Mouse (Mus musculus) ovary, postnatal 10 days (tissue): ENCODE measurements around the gene Ppm1h.
"Not testable (repeated sequence)": the region's sequence is repeated elsewhere in the genome, so short reads cannot be mapped to it uniquely, and the experiment has no call there.

Source experiments
- DNase-seq: peaks from one replicate; pipeline ENCODE4 v3.0.0; 2022; ENCODE audit warnings: low spot score

The Ppm1h gene

DNA sequence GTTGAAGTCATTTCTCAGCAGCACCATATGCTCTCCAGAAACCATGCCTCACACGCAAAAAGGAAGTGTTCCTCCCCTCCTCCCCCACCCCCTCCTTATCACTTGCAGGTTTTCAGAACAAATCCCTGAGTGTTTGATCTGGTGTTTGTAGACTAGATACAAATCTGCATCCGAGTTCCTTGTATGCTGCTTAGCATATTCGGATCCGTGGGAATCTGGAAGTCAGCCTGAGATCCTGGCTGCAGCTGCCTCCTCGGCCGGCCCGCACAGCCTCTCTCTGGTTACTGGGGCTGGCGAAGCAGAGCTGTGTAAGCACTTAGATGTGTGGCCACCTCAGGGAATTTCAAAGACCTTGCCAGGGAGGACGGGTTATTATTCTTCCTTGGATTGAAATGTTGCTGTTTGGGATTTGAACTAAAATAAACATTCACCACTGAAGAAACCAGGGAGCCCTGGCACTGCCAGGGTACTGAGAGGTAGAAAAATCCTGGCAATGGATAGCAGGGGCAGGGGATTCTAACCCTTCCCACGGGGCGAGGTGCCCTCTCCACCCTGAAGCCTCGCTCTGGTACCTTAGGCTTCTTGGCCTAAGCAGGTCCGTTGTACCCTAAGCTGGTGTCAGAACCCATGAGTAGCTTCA is 252.8 kb downstream of the Ppm1h start:
- DNase-seq = no peak

- no peak for DNase-seq
Observed at GRCm38 (mm10) chr10:122931851-122932550, 253.4 kb downstream of the Ppm1h start.

- DNase-seq = no peak
Observed at GRCm38 (mm10) chr10:122933053-122933838, 254.7 kb downstream of the Ppm1h start.

- not testable (repeated sequence) for DNase-seq
Observed at GRCm38 (mm10) chr10:122935406-122935805, 256.8 kb downstream of the Ppm1h start.

- DNase-seq = not testable (repeated sequence)
Observed at GRCm38 (mm10) chr10:122937380-122937779, 258.8 kb downstream of the Ppm1h start.

DNA sequence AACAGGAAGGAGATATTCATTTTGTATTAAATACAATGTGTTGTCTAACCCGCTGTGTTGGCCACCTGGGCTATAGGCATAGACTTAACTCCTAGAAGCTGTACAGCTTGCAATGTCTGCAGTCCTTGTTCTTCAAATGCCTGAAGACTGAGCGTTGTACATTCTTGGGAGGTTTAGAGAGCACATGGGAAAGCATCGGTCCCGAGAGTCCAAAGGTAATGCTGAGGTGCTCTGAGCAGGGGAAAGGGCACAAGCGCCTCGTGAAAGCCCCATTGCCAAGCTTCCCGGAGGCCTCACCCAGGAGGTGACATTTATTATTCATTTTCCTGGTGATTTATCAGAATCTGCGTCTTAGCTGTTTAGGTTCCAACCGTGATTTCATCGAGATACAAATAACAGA is 261.0 kb downstream of the Ppm1h start:
- DNase-seq = no peak

DNA sequence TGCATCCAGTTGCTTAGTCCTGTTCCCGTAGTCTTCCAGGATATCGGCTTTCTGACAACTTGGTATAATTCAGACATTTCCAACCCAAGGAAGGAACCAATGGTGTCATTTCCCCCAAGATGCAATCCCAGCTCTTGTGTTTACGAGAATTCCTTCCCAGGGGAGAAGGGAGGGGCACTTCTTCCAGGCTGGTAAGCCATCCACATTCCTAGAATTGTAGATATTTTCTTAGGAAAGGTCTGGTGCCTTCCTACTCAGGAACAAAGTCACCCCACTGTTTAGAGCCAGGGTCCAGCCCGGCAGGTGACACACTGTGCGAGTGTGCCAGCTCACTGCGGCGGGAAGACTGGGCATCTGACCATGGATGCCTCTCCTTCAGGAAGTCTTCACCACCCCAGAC is 264.2 kb downstream of the Ppm1h start:
- no peak for DNase-seq

DNA sequence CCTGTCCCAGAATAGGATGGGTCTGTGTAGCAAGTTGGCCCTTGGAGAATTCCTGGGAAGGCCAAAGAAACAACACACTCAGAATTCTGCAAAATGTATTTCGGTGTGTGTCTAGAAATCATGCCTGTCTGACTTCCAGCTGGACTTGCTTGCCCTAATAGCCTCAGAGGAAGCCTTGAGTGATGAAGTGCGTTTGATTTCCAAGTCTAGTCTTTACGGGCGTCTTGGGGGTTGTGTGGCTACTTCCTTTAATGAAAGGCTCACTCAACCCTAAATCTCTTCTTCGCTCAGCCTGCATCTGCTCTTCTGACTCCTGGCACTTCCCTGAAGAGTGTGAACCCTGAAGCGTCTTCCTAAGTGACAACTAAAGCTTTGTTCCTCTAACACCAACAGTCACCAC is 265.3 kb downstream of the Ppm1h start:
- no peak for DNase-seq

GRCm38 (mm10) chr10:122944888-122945287 is 266.3 kb downstream of the Ppm1h start:
- no peak for DNase-seq

DNA sequence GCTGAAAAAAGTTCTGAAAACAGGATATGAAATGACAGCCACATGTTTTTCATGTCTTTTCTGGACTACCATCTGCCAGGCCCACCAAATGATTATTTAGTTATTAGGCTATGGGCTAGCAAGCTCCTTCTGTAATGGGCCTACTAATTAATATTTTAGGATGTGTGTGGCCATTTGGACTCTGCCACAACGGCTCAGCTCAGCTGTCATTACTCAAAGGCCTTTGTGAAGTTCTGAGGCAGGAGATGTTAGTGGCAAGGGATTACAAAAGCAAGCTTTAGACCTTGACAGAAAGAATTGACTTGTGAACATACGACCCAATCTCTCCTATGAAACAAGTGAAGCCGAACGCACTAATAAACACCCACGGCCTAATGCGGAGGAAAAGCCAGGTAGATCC is 272.4 kb downstream of the Ppm1h start:
- no peak for DNase-seq

DNA sequence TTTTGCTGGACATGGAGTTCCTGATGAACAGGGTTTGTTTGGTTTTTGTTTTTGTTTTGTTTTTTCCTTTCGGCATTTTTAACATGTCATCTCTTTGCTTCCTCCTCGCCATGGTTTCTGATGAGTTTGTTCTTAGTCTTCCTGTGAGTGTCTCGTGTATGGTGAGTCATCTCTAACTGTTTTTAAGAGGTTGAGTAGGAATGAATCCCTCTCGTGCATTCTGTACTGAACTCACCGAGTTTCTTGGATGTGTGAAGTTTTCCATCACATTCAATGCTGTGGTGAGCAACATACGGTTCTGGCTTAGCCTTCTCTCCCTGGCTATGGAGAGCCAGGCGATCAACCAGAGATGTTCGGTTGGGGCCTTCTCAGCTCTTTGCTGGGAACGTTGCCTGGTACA is 275.0 kb downstream of the Ppm1h start:
- DNase-seq = no peak

GRCm38 (mm10) chr10:122957918-122958317 is 279.4 kb downstream of the Ppm1h start:
- DNase-seq = no peak

DNA sequence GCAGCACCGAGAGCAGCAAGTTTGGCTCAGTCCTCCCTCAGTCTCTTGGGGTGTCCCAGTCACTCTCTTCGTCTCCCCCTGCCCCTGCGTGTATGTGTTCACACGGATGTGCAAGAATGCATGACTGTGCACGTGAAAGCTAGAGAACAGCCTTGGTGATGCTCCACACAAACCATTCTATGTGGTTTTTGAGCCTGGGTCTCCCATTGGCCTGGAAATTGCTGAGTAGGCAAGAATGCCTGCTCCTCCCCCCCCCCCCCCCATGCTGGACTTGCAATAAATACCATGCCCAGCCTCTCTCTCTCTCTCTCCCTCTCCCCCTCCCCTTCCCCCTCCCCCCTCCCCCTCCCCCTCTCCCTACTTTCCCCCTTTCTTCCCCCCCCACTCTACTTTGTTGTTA is 280.1 kb downstream of the Ppm1h start:
- no peak for DNase-seq

DNA sequence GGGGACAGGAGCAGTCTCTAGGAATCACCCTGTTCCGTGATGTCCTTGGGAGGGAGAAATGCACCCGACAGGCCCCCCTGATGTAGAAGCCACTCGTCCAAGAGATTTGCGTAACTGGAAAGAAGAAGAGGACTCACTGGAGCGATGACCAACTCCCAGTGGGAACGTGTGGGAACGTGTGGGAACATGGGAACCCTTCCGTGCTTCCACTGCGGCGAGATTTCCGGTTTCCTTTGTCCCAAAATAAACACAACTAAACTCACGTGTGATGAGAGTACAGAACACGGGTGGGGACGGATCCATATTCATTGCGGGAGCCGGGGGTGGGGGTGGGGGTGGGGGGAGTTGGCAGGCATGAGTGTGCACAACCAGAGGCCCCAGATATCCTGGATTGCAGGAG is 281.7 kb downstream of the Ppm1h start:
- DNase-seq = no peak

GRCm38 (mm10) chr10:122960738-122961137 is 282.2 kb downstream of the Ppm1h start:
- no peak for DNase-seq

DNA sequence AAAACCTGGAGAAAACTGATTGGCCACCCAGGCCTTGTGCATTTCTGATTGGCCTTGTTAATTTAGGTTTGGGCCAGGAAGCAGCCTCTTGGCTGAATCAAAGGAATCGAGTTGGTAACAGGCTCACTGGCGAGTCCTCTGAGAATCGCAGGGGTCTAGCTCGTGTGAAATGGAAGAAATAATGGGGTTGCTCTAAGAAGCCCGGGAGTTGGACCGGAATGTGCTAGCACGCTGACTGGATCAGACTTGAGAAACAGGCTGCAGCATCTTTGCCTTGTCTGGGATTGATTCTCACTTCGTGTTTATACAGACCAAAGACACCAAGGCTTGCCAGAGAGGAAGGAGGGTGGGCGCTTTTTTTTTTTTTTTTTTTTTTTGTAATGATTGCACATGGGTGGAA is 282.9 kb downstream of the Ppm1h start:
- no peak for DNase-seq

- DNase-seq = no peak
Observed at GRCm38 (mm10) chr10:122962651-122963050, 284.1 kb downstream of the Ppm1h start.

- DNase-seq = no peak
Observed at GRCm38 (mm10) chr10:122963463-122964240, 285.1 kb downstream of the Ppm1h start.

DNA sequence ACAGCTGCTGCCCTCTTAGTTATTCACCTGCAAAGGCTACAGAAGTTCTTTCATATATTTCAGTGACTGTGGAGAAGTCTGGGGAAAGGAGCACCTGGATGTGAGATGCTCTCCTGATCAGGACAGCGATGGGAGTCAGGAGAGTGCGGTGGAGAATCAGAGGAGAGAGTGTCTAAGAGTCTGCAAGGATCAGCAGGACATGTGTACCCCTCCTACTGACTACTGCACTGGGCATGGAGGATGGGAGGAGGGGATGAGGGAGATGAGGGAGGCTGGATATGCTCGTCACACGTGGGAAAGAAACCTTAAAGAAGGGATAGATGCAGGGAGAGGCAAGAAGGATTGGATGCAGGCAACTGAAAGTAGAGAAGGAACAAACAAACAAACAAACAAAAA is 285.7 kb downstream of the Ppm1h start:
- no peak for DNase-seq

DNA sequence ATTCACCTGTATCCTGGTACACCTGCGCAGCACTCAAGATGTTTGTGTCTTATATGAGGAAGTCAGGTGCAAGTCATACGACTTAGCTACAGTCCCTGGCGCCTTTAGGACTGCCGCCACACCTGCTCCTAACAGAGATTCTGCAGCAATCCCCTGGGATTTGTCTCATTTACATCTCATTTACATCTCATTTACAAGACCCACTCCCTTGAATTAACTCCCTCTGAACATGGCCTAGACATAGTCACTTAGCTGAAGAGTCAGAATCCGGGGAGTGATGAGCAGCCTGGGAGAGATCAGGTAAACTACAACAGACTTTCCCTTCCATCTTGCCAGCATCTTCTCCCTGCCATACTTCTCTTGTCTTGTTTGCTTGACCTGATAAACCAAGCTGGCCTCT is 287.1 kb downstream of the Ppm1h start:
- DNase-seq = not testable (repeated sequence)

- no peak for DNase-seq
Observed at GRCm38 (mm10) chr10:122966421-122966820, 287.9 kb downstream of the Ppm1h start.

DNA sequence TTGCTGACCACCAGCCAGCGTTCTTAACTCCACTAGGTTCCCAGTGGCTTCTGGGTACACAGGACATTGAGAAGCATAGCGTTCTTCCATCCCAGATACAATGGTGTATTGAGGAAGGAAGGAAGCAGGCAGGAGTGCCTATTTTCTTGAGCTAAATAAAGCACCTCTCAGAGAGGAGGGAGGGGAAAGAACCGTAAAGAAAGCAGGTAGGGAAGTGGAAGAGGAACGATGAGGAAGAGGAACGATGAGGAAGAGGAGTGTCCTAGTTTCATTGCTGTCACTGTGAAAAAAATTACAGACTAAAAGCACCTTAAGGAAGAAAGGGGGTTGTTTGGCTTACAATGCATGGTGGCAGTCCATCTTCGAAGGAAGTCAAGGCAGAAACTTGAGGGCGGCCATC is 291.6 kb downstream of the Ppm1h start:
- no peak for DNase-seq
